In genomic region chr11:70648512-70648911, GRCm38 (mm10) we compare ENCODE assay signal across 7 mouse cellular contexts. TPM values are rescaled to one million over a fixed set of nuclear protein-coding genes. Genes with fewer than 3 reads are reported as not detected.
DNase-seq lines count a peak whose midpoint lies in the region; ATAC-seq and TF ChIP-seq lines count a peak whose summit lies in the region.

No protein-coding gene starts in this region.

- peaks cover 84% of the 10 kb centered on the region for H3K36me3 ChIP-seq in megakaryocyte, embryonic 14.5 days (replicated peaks; ENCODE audit: low read length)
- peaks cover 75% of the 10 kb centered on the region for H3K36me3 ChIP-seq in erythroblast, embryonic 14.5 days (ENCODE audit: control insufficient read depth)
- peaks cover 48% of the 10 kb centered on the region for H3K36me3 ChIP-seq in liver, embryonic 11.5 days (ENCODE audit: control insufficient read depth, insufficient read depth, low read length)
- peaks cover 23% of the 10 kb centered on the region for H3K36me3 ChIP-seq in stomach, postnatal 0 days (ENCODE audit: control insufficient read depth, insufficient read depth, low read length)

- peak overlapping the region; percentile 98 for H3K27ac ChIP-seq in liver, embryonic 11.5 days (ENCODE audit: low read depth, low read length)
- H3K27ac ChIP-seq in stomach, postnatal 0 days (replicated peaks): no peak overlapping the region

- peak overlapping the region; percentile 92 for H3K4me2 ChIP-seq in liver, embryonic 11.5 days
- H3K4me2 ChIP-seq in stomach, postnatal 0 days (replicated peaks; ENCODE audit: low read depth): peak overlapping the region; percentile 92

- DNase-seq in liver, embryonic 11.5 days (ENCODE audit: low spot score): no peak
- no peak for DNase-seq in stomach, postnatal 0 days (ENCODE audit: low spot score)
- no peak for DNase-seq in thymus, postnatal 10 days (ENCODE audit: low spot score in 2 of 2)

- H3K4me3 ChIP-seq in megakaryocyte, embryonic 14.5 days (replicated peaks): peak overlapping the region; percentile 93
- peak overlapping the region; percentile 74 for H3K4me3 ChIP-seq in erythroblast, embryonic 14.5 days (replicated peaks)
- peak overlapping the region; percentile 92 for H3K4me3 ChIP-seq in liver, embryonic 11.5 days (ENCODE audit: low read depth, low read length)
- peak overlapping the region; percentile 74 for H3K4me3 ChIP-seq in stomach, postnatal 0 days (ENCODE audit: low read depth, low read length)

- H3K27me3 ChIP-seq in megakaryocyte, embryonic 14.5 days (replicated peaks): no peaks in the 10 kb centered on the region
- no peaks in the 10 kb centered on the region for H3K27me3 ChIP-seq in erythroblast, embryonic 14.5 days (ENCODE audit: control insufficient read depth)
- no peaks in the 10 kb centered on the region for H3K27me3 ChIP-seq in liver, embryonic 11.5 days (replicated peaks; ENCODE audit: control insufficient read depth, insufficient read depth, low read length)
- H3K27me3 ChIP-seq in stomach, postnatal 0 days (ENCODE audit: control insufficient read depth, insufficient read depth, low read length): no peaks in the 10 kb centered on the region

- WGBS in liver, embryonic 11.5 days: 50% methylated on average over 4 of the region's 4 CpGs
- 67% methylated on average over 4 of the region's 4 CpGs for WGBS in stomach, postnatal 0 days

- H3K9ac ChIP-seq in liver, embryonic 11.5 days (ENCODE audit: low read depth, low read length): peak overlapping the region; percentile 95
- H3K9ac ChIP-seq in stomach, postnatal 0 days (ENCODE audit: low read length): peak overlapping the region; percentile 86

- H3K4me1 ChIP-seq in megakaryocyte, embryonic 14.5 days: peaks cover 73% of the 10 kb centered on the region
- H3K4me1 ChIP-seq in erythroblast, embryonic 14.5 days (ENCODE audit: control insufficient read depth): peaks cover 81% of the 10 kb centered on the region
- peaks cover 56% of the 10 kb centered on the region for H3K4me1 ChIP-seq in liver, embryonic 11.5 days (replicated peaks; ENCODE audit: control insufficient read depth, insufficient read depth, low read length)
- peaks cover 3% of the 10 kb centered on the region for H3K4me1 ChIP-seq in stomach, postnatal 0 days (replicated peaks; ENCODE audit: control insufficient read depth, insufficient read depth)

- TF ChIP-seq CTCF in stomach, postnatal 0 days (IDR thresholded peaks at IDR 0.05; ENCODE audit: low read depth): no peak

- TF ChIP-seq EP300 in stomach, postnatal 0 days (optimal IDR thresholded peaks at IDR 0.05): no peak

- H3K9me3 ChIP-seq in megakaryocyte, embryonic 14.5 days: no peaks in the 10 kb centered on the region
- H3K9me3 ChIP-seq in erythroblast, embryonic 14.5 days (ENCODE audit: control insufficient read depth, low read length): no peaks in the 10 kb centered on the region
- H3K9me3 ChIP-seq in liver, embryonic 11.5 days (ENCODE audit: control insufficient read depth, low read length): no peaks in the 10 kb centered on the region
- H3K9me3 ChIP-seq in stomach, postnatal 0 days (ENCODE audit: control insufficient read depth, low read length): no peaks in the 10 kb centered on the region

- no peak for ATAC-seq in megakaryocyte, adult 5-6 weeks (ENCODE audit: poor library complexity, severe bottlenecking)
- ATAC-seq in liver, embryonic 11.5 days (replicated peaks; ENCODE audit: low FRiP score): peak; percentile 33
- no peak for ATAC-seq in stomach, postnatal 0 days (ENCODE audit: low FRiP score, low TSS enrichment)
- ATAC-seq in frontal cortex, adult (ENCODE audit: low TSS enrichment): no peak

RNA-seq across cellular contexts. Expression of gene Slc25a11, which starts 1.2 kb away (rescaled TPM):
- 15.7 and 78.7 TPM in 2 replicates for polyA plus RNA-seq in megakaryocyte, embryonic 14.5 days (2012; ENCODE audit: insufficient read depth, low replicate concordance)
- total RNA-seq in megakaryocyte, adult 5-6 weeks (2015): 78.9 and 93.0 TPM in 2 replicates
- 63.4 and 66.1 TPM in 2 replicates for total RNA-seq in megakaryocyte, adult 5-6 weeks (2017)
- 2.2 and 2.4 TPM in 2 replicates for polyA plus RNA-seq in erythroblast, embryonic 14.5 days (2012)
- polyA plus RNA-seq in liver, embryonic 11.5 days (2014; fragmentation: Nextera tagmentation; extraction: Ambion mirVana): 115 and 126 TPM in 2 replicates
- polyA plus RNA-seq in stomach, postnatal 0 days (2015; fragmentation: Nextera tagmentation; extraction: Ambion mirVana): 120 and 121 TPM in 2 replicates

RNA-seq across cellular contexts. Expression of gene Rnf167, which starts 1.5 kb away (rescaled TPM):
- 102 and 125 TPM in 2 replicates for polyA plus RNA-seq in megakaryocyte, embryonic 14.5 days (2012; ENCODE audit: insufficient read depth, low replicate concordance)
- 75.6 and 82.1 TPM in 2 replicates for total RNA-seq in megakaryocyte, adult 5-6 weeks (2015)
- 57.4 and 60.0 TPM in 2 replicates for total RNA-seq in megakaryocyte, adult 5-6 weeks (2017)
- polyA plus RNA-seq in erythroblast, embryonic 14.5 days (2012): 24.0 and 33.2 TPM in 2 replicates
- 113 and 114 TPM in 2 replicates for polyA plus RNA-seq in liver, embryonic 11.5 days (2014; fragmentation: Nextera tagmentation; extraction: Ambion mirVana)
- 62.8 and 70.5 TPM in 2 replicates for polyA plus RNA-seq in stomach, postnatal 0 days (2015; fragmentation: Nextera tagmentation; extraction: Ambion mirVana)

RNA-seq across cellular contexts. Expression of gene Pfn1, which starts 5.9 kb away (rescaled TPM):
- polyA plus RNA-seq in megakaryocyte, embryonic 14.5 days (2012; ENCODE audit: insufficient read depth, low replicate concordance): 9,580 and 14,702 TPM in 2 replicates
- total RNA-seq in megakaryocyte, adult 5-6 weeks (2015): 1,800 and 1,907 TPM in 2 replicates
- total RNA-seq in megakaryocyte, adult 5-6 weeks (2017): 869 and 896 TPM in 2 replicates
- 240 and 308 TPM in 2 replicates for polyA plus RNA-seq in erythroblast, embryonic 14.5 days (2012)
- polyA plus RNA-seq in liver, embryonic 11.5 days (2014; fragmentation: Nextera tagmentation; extraction: Ambion mirVana): 2,285 and 2,367 TPM in 2 replicates
- 1,446 and 1,550 TPM in 2 replicates for polyA plus RNA-seq in stomach, postnatal 0 days (2015; fragmentation: Nextera tagmentation; extraction: Ambion mirVana)

RNA-seq across cellular contexts. Expression of gene Eno3, which starts 8.5 kb away (rescaled TPM):
- 4.2 and 8.4 TPM in 2 replicates for polyA plus RNA-seq in megakaryocyte, embryonic 14.5 days (2012; ENCODE audit: insufficient read depth, low replicate concordance)
- total RNA-seq in megakaryocyte, adult 5-6 weeks (2015): 6.3 and 7.8 TPM in 2 replicates
- total RNA-seq in megakaryocyte, adult 5-6 weeks (2017): 5.9 and 8.2 TPM in 2 replicates
- 0.74 and 0.78 TPM in 2 replicates for polyA plus RNA-seq in erythroblast, embryonic 14.5 days (2012)
- 19.8 and 20.1 TPM in 2 replicates for polyA plus RNA-seq in liver, embryonic 11.5 days (2014; fragmentation: Nextera tagmentation; extraction: Ambion mirVana)
- polyA plus RNA-seq in stomach, postnatal 0 days (2015; fragmentation: Nextera tagmentation; extraction: Ambion mirVana): 9.6 and 10.8 TPM in 2 replicates

RNA-seq across cellular contexts. Expression of gene Gp1ba, which starts 9.6 kb away (rescaled TPM):
- polyA plus RNA-seq in megakaryocyte, embryonic 14.5 days (2012; ENCODE audit: insufficient read depth, low replicate concordance): 898 and 1,061 TPM in 2 replicates
- total RNA-seq in megakaryocyte, adult 5-6 weeks (2015): 0.20 and 0.23 TPM in 2 replicates
- 0.04 TPM in 1 of 2 replicates, not detected in the other for total RNA-seq in megakaryocyte, adult 5-6 weeks (2017)
- polyA plus RNA-seq in erythroblast, embryonic 14.5 days (2012): 0.12 TPM in 2 replicates
- 15.3 and 16.4 TPM in 2 replicates for polyA plus RNA-seq in liver, embryonic 11.5 days (2014; fragmentation: Nextera tagmentation; extraction: Ambion mirVana)
- 0.06 and 0.07 TPM in 2 replicates for polyA plus RNA-seq in stomach, postnatal 0 days (2015; fragmentation: Nextera tagmentation; extraction: Ambion mirVana)
